Mouse (Mus musculus): ENCODE data around the gene Sertad1. TPM values are rescaled to one million over a fixed set of nuclear protein-coding genes. Genes with fewer than 3 reads are reported as not detected.

Sertad1 gene
- total RNA-seq, 2 experiments from 2014 or later: 1.9 to 8.9 TPM

- peak; percentile 53 for ATAC-seq (replicated peaks; ENCODE audit: poor library complexity, severe bottlenecking)
These were observed 49.9 kb downstream of the Sertad1 start for GRCm38 (mm10) chr7:27536618-27537017.

GRCm38 (mm10) chr7:27537998-27538397 is 51.3 kb downstream of the Sertad1 start:
- ATAC-seq (replicated peaks; ENCODE audit: poor library complexity, severe bottlenecking): no peak

DNA sequence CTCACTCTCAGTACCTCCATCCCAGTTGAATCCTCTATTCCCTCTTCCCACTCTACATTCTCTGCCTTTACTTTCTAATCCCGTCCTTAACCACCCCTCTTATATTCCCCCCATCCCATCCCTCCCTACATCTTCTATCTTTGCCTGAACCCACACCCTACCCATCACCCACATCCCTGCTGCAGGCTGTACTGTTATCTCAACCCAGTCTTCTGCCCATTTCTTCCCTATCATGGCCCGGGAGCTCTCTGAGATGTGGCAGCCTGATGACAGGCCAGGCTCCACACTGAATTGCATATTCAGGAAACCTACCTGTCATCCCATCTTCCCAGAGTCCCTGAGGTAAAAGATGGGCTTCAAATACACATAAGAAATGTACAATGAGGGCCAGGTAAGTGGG is 52.1 kb downstream of the Sertad1 start:
- ATAC-seq (replicated peaks; ENCODE audit: poor library complexity, severe bottlenecking): no peak

Other genes starting within 250 kb of the Sertad1 start
- 1.2 and 1.3 TPM in 2 replicates for gene Numbl, start 228.5 kb upstream of the Sertad1 start, total RNA-seq (2014; fragmentation: Nextera tagmentation)
- 0.69 and 1.1 TPM in 2 replicates for gene Numbl, start 228.5 kb upstream of the Sertad1 start, total RNA-seq (2017)
- gene Ltbp4, start 149.2 kb upstream of the Sertad1 start, total RNA-seq (2014; fragmentation: Nextera tagmentation): not detected in 2 replicates
- gene Ltbp4, start 149.2 kb upstream of the Sertad1 start, total RNA-seq (2017): not detected in 2 replicates
- 23.6 and 31.1 TPM in 2 replicates for gene Shkbp1, start 130.9 kb upstream of the Sertad1 start, total RNA-seq (2014; fragmentation: Nextera tagmentation)
- gene Shkbp1, start 130.9 kb upstream of the Sertad1 start, total RNA-seq (2017): 13.9 and 18.8 TPM in 2 replicates
- not detected in 2 replicates for gene Gm20479, start 129.5 kb upstream of the Sertad1 start, total RNA-seq (2014; fragmentation: Nextera tagmentation)
- 1.5 TPM in 1 of 2 replicates, not detected in the other for gene Gm20479, start 129.5 kb upstream of the Sertad1 start, total RNA-seq (2017)
- gene Sptbn4, start 39.2 kb upstream of the Sertad1 start, total RNA-seq (2014; fragmentation: Nextera tagmentation): 0.19 TPM in 1 of 2 replicates, not detected in the other
- 0.09 TPM in 1 of 2 replicates, not detected in the other for gene Sptbn4, start 39.2 kb upstream of the Sertad1 start, total RNA-seq (2017)
- gene Blvrb, start 38.9 kb upstream of the Sertad1 start, total RNA-seq (2014; fragmentation: Nextera tagmentation): 10.4 and 12.2 TPM in 2 replicates
- gene Blvrb, start 38.9 kb upstream of the Sertad1 start, total RNA-seq (2017): 6.2 and 8.6 TPM in 2 replicates
- gene Sertad3, start 13.1 kb upstream of the Sertad1 start, total RNA-seq (2014; fragmentation: Nextera tagmentation): 4.6 and 5.3 TPM in 2 replicates
- 5.1 and 7.9 TPM in 2 replicates for gene Sertad3, start 13.1 kb upstream of the Sertad1 start, total RNA-seq (2017)
- 0.13 and 1.4 TPM in 2 replicates for gene Prx, start 12.4 kb downstream of the Sertad1 start, total RNA-seq (2014; fragmentation: Nextera tagmentation)
- gene Prx, start 12.4 kb downstream of the Sertad1 start, total RNA-seq (2017): 0.52 and 0.62 TPM in 2 replicates
- 1.4 TPM in 1 of 2 replicates, not detected in the other for gene Hipk4, start 36.4 kb downstream of the Sertad1 start, total RNA-seq (2014; fragmentation: Nextera tagmentation)
- gene Hipk4, start 36.4 kb downstream of the Sertad1 start, total RNA-seq (2017): 0.05 and 0.09 TPM in 2 replicates
- 3.8 and 10.6 TPM in 2 replicates for gene Pld3, start 66.3 kb downstream of the Sertad1 start, total RNA-seq (2014; fragmentation: Nextera tagmentation)
- 3.8 and 6.3 TPM in 2 replicates for gene Pld3, start 66.3 kb downstream of the Sertad1 start, total RNA-seq (2017)
- gene 2310022A10Rik, start 66.3 kb downstream of the Sertad1 start, total RNA-seq (2014; fragmentation: Nextera tagmentation): 16.9 and 18.4 TPM in 2 replicates
- 4.7 and 6.6 TPM in 2 replicates for gene 2310022A10Rik, start 66.3 kb downstream of the Sertad1 start, total RNA-seq (2017)
- gene Akt2, start 104.6 kb downstream of the Sertad1 start, total RNA-seq (2014; fragmentation: Nextera tagmentation): 36.1 and 48.5 TPM in 2 replicates
- 43.7 and 45.4 TPM in 2 replicates for gene Akt2, start 104.6 kb downstream of the Sertad1 start, total RNA-seq (2017)
- gene Ttc9b, start 167.0 kb downstream of the Sertad1 start, total RNA-seq (2014; fragmentation: Nextera tagmentation): not detected in 2 replicates
- gene Ttc9b, start 167.0 kb downstream of the Sertad1 start, total RNA-seq (2017): not detected in 2 replicates
- 3.2 and 3.5 TPM in 2 replicates for gene Map3k10, start 187.7 kb downstream of the Sertad1 start, total RNA-seq (2014; fragmentation: Nextera tagmentation)
- 4.9 and 5.0 TPM in 2 replicates for gene Map3k10, start 187.7 kb downstream of the Sertad1 start, total RNA-seq (2017)
- 0.66 and 1.7 TPM in 2 replicates for gene Zfp607b, start 202.4 kb downstream of the Sertad1 start, total RNA-seq (2014; fragmentation: Nextera tagmentation)
- 0.69 and 7.9 TPM in 2 replicates for gene Zfp607b, start 202.4 kb downstream of the Sertad1 start, total RNA-seq (2017)
- gene Zfp60, start 244.5 kb downstream of the Sertad1 start, total RNA-seq (2014; fragmentation: Nextera tagmentation): 11.7 and 20.6 TPM in 2 replicates
- gene Zfp60, start 244.5 kb downstream of the Sertad1 start, total RNA-seq (2017): 7.0 and 8.9 TPM in 2 replicates

Data from granulocyte monocyte progenitor cell, adult 5-6 weeks (primary cell).